Mouse (Mus musculus) liver, adult 2 months (tissue): Measurements from ENCODE around the gene Tomm22.

Experiments
- CTCF ChIP-seq: fragments of 200-500 bp; IDR thresholded peaks from 2 replicates; pipeline ENCODE4 v1.5.1; 2011; ENCODE audit warnings: low read depth, low read length, control low read depth
- POLR2A ChIP-seq: fragments of 200-500 bp; IDR thresholded peaks from 2 replicates; pipeline ENCODE4 v1.6.1; 2011; ENCODE audit warnings: low read length, control low read depth; ENCODE audit not compliant: insufficient read depth; ENCODE audit errors: extremely low read depth

DNA sequence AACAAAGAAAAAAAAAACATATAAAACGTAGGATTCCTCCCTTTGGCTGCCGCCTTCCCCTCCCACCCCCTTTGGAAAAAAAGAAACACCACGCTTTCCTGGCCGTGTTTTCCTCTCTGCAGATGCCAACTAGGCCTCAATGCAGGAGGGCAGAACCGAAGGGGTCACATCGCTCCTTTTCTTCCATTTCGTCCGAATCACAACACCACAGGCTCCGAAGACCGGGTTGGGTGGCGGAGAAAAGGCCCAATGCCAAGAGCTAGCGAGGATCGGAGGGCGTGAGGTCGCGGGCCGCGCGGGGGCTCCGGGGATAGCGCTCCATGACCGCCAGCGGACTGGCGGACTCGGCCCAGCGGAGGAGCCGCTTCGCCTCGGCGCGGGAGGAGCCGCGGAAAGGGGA, 16.5 kb downstream of the Tomm22 start:
- TF ChIP-seq CTCF (no peak), POLR2A (no peak)
